Mouse (Mus musculus): ENCODE results near the gene Mrps34.
"Not testable (repeated sequence)": the region's sequence is repeated elsewhere in the genome, so short reads cannot be mapped to it uniquely, and the experiment has no call there.

Gene Mrps34

DNA sequence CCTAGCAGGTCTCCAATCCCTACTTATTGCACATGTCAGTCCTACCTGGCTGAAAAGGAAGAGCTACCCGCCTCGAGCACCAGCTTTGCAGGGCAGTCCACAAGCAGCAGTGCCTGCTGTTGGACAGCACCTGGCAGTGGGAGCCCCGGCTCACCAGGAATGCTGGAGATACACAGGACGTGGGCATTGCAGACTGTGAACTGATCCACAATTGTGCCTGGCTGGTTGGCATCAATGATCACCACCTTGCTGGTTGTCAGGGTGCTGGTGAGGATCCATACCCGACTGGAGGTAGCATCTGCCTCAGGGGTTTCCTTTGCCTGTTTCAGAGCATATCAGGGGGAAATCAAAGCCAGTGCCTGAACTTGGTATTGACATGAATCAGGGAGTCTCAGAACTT, 7.2 kb downstream of the Mrps34 start:
- no peak for DNase-seq

DNA sequence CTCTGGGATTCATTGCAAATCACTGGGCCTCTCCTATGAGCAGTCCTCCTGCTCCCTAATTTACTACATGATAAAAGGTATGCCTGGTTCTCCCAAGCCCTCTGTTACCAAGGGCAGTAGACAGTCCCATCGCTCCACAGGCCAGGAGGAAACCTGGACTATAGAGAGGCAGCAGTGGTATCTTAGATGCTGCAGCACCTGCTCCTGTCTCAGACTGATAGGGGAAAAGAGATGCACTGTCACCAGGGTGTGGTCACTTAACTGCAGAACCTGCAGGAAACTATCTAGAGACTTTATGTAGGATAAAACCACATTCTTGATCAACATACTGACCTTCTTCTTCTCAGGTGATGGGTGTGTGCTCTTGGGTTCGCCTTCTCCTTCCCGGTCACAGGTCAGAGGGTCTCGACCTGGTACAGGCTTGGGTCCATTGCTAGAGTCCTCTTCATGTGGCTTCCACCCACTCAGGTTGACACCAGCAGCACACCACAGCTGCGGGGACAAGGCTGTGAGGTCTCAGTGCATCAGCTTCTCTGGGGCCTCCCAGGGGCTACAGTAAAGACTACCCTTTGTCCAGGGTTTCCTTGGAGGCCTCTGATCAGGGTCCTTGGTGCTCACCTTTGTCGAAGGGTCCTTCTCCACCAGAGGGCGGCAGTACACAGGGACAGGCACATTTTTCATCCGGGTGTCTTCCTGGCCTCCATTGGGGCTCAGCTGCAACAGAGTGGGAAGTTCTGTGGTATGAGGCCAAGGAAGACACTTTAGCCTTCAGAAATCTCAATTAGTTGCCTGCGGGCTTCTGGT, 8.0 kb downstream of the Mrps34 start:
- no peak for DNase-seq

DNA sequence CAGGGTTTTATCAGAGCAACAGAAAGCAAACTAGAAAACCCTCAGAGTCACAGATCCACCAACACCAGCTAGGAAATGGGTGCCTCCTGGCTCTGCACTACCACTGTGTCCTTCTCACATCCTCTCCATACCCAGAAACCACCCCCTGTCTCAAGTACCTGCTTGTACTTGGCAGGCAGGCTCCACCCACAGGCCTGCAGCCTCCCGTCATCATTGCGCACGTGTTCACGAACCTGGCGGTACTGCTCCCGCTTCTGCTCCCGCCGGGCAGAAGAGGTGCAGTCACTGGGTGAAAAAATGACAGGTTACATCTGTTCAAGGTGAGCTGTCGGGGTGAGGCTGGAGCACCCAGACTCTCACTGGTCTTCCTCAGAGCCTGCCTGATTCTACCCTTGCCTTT, 8.9 kb downstream of the Mrps34 start:
- no peak for DNase-seq

DNA sequence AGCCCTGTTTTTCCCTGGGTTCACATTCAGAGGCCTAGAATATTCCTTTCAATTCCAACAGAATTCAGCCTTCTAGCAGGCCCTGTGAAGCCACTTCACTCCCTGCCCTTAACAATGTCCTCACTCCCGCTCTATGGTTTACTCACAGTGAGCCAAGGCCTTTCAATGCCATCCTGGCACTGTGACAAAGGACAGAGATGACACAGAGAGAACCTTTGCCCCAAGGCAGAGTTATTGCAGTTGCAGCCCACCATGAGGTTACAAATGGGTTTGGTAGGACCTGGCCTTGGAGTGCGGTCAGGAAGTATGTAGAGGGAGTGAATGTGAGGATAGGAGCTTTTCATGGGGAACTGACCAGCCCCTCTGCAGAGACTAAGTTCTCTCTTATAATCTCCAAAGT, 12.7 kb downstream of the Mrps34 start:
- DNase-seq: no peak

DNA sequence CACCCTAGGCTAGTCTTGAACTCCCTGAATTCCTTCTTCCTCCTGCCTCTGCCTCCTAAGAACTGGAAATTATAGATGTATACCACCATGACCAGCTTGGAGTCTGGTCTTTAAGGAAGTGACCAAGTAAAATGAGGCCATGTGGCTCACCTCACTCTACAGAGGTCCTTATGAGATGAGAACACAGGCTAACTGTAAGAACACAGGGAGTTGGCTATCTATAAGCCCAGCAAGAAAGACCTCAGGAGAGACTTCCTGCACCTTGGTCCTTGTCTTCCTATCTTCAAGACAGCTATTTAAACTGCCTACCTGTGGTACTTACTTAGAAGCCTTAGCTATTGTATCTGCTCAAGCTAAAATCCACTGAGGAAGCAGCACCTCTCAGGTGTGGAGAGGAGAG, 19.1 kb downstream of the Mrps34 start:
- no peak for DNase-seq

DNA sequence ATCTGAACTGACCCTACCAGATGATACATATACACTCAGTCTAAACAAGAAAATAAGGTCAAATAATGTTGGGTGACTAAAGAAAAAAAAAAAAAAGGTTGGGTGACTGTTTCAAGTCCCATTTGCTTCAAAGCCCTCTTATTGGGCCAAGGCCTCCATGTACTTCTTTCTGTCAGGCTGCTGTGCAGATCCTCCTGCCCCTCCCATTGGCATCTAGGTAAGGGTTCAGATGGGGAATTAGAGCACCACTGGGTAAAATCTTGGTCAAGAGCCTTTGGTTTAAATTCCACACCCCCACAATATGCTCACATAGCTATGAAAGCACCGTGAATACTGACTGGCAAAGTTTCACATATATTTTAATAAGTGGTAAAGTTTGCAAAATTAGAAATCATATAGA, 28.3 kb downstream of the Mrps34 start:
- no peak for DNase-seq

DNA sequence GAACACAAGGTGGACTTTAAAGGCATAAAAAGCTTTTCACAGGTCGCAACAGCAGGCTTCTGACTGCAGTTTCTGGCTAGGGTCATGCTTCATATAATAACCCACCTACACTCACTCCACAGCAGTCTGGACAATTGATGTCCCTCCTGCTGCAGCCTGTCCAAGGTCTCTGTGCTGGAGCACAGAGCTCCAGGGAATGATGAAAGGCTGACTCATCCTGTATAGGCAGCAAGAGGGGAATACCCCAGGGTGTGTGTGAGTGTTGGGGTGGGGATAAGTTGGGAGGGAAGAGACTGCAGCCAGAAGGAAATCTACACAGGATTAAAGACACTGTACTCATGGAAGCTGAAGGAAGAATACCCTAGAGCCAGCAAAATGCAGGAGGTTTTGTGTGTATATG, 34.6 kb downstream of the Mrps34 start:
- no peak for DNase-seq

DNA sequence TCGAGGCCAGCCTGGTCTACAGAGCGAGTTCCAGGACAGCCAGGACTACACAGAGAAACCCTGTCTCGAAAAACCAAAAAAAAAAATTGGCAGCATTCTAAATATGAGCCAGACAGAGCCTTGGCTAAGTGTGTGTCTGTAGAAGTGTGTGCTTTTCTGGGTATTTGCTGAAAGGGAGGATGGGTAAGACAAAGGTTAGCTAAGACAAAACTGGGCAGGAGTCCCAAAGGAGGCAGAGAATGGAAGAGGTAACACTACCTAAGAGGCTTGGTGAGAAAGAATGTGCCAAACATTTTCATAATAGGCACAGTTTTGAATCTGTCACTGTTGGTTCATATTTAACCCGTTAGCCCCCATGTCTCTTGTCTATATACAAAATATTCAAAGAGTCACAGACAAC, 37.5 kb downstream of the Mrps34 start:
- no peak for DNase-seq

DNA sequence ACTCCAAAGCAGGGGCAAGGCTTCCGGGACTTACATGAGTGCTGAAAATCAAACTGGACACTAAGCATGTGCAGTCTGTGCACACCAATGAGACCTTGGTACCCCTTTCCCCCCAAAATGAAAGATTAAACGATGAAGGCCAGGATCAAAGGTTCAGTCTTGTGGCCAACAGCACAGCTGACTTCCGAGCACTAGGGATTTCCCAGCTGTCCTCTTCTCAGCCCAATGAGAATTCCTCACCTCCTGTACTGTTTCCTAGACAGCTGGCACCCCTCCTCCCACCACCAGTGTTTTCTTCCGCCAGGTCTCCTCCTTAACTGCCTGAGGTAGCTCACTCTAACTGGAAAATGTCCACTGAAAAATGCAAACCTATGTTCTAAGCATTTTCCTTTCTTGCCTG, 38.2 kb downstream of the Mrps34 start:
- no peak for DNase-seq

DNA sequence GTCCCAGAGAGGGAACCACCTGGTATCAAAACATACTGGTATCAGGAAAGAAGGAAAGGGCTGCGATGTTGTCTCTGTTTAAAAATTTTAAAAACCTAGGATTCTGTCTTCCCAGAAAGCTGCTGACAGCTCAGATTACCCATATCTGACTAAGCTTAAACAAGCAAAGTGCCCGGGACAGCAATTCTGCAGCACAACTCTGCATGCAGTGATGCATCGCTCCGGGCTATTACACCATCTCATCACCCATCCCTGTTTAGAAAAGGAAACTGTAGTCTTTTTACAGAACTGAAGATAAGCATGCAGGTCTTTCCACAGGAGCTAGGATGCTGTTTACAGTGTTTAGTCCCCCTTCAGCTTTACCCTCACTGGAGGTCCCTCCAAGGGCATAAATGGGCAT, 40.0 kb downstream of the Mrps34 start:
- no peak for DNase-seq

DNA sequence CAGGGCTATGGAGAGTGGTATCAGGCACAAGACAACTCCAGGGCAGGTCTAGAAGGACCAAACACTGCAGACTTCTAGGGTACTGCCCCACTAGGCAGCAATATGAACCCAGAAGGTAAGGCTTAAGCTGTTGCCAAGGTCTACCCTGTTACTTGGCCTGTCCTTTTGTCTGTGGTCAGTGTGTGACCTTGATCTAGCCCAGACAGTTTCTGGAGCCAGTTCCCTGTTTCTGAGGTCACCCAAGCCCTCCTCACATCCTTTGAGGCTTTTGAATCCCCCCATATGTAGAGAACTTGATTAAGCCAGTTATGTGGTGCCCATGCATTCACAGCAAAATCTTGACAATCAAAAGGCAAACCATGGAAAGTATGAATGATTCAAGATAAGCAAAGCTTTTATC, 40.8 kb downstream of the Mrps34 start:
- no peak for DNase-seq

DNA sequence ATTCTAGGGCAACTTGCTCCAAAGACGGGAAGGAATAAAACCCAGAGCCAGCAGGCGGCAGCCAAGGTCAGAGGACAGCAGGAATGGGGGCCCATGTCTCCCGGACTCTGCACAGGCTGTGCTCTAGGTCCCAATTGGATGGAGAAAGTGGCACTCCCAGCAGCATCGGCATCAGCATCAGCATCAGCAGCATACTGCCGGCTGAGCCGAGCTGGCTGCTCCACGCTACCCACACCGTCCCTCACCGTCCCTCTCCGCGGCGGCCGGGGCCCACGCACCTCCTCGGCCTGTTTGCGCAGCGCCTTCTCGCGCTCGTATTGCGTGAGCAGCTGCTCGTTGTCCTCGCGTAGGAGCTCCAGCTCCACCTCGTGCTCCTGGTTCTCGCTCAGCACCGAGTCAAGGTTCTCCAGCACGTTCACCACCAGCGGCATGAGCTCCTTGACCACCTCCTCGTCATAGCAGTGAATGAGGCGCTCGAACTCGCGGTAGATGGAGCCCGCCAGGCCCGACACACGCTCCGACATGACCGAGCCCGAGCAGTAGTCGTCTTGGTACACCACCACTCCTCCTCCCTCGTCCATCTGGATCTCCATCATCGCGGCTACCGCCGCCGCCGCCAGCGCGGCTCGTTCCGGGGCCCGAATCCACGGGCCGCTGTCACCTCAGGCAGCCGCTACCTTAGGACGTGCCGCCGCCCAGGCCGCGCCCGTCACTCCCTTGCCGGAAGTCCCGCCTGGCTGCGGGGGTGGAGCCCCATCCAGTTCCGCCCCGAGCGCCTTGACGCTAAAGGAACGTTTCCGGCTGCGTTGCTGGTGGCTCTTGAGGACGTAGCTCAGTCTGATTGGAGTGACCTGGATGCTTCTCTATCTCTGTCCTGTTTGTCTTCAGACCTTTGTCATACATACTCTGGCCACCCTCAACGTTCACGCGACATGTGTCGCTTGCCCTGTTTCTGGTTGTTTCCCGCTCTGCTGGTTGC, 41.6 kb downstream of the Mrps34 start, which contains the start of gene Mapk8ip3:
Gene Mapk8ip3, minus strand, starts transcription at position 719 of the 979 bp plus-strand sequence.
- DNase-seq: peak; percentile 95

DNA sequence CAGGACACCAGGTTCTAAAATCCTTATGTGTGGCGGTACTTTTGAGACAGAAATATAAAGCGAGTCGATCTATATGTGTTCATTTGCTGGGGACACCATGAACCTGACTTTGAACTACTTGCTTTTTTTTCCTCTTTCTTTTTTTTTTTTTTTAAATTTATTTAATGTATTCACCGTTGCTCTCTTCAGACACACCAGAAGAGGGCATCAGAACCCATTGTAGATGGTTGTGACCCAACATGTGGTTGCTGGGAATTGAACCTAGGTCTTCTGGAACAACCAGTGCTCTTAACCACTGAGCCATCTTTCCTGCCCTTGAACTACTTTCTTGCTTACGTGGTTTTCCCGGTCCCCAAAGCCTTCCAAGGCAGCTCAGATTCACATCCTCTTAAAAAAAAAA, 42.4 kb downstream of the Mrps34 start:
- no peak for DNase-seq

DNA sequence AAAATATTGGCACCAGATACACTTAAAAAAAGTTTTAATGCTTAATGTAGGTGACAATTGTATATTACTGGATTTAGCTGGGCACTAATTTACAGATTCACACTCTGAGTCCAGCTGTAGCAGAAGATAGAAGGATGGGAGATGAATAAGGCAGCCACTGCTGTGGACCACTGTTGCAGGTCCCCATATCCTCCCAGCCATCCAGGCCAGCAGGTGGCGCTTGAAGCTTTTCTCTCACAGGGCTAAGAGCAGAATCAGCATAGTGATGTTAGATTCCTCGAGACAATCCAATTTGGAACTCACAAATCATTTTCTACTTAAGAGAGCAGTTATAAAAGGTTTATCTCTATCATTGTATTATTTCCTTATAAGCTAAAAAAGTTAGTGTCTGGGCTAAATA, 47.5 kb downstream of the Mrps34 start:
- DNase-seq: peak; percentile 25

DNA sequence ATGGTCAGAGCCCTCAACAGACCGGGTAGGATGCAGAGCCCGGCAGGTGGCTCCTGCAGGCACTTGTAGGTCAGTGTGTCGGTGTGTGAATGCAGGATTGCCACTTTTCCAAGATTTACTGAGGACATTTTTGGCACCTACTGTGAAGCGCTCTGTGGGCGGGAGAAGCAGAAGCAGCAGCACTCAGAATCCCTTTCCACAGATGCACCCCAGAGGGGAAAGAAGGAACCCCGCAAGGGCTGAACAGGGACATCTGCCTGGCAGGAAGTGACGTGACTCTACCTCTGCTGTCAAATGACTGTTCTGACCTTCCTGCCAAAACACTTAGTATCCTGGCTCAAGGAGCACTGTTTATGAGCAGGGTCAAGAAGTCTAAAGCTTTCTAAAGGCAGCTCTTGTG, 48.1 kb downstream of the Mrps34 start:
- peak; percentile 23 for DNase-seq

DNA sequence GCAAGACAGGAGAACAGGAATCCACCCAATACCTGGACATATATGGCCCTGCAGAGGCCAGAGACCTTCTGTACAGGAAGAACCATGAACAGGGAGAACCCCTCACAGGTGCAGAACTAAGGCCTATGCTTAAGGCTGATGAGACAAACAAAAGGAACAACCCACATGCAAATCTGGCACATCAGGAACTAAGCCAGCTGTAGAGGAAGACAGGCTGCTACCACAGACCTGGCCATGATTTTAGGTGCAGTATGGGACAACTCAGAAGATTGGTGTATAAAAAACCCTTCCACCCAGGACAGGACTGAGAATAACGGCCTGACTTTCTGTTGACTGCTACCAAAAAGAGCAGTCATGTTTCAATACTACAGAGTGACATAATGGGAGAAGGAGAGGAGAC, 48.7 kb downstream of the Mrps34 start:
- not testable (repeated sequence) for DNase-seq

Data from layer of hippocampus, adult 9-11 months (tissue).